Mouse (Mus musculus) ES-Bruce4 (cell line): ENCODE results near the gene Msrb1. TPM values are rescaled to one million over a fixed set of nuclear protein-coding genes. Genes with fewer than 3 reads are reported as not detected.
A peak's percentile ranks its signal among the peaks of the same experiment; 100 is the strongest.

Source experiments
- H3K27ac ChIP-seq: 2 replicates; pipeline ENCODE4 v1.5.1; 2012; ENCODE audit warnings: low read length, inconsistent platforms; ENCODE audit not compliant: insufficient read depth
- H3K27me3 ChIP-seq: 2 replicates; pipeline ENCODE4 v1.6.1; 2012; ENCODE audit warnings: mild to moderate bottlenecking, low read length, inconsistent platforms; ENCODE audit not compliant: control insufficient read depth, poor library complexity, insufficient read depth, severe bottlenecking
- H3K36me3 ChIP-seq: 2 replicates; pipeline ENCODE4 v1.6.1; 2012; ENCODE audit warnings: inconsistent platforms, mild to moderate bottlenecking, low read length, moderate library complexity; ENCODE audit not compliant: control insufficient read depth, poor library complexity, insufficient read depth, severe bottlenecking
- H3K4me1 ChIP-seq: one replicate; pipeline ENCODE4 v1.8.1; 2011; ENCODE audit warnings: low read length; ENCODE audit not compliant: control insufficient read depth, insufficient read depth
- H3K4me3 ChIP-seq: 2 replicates; pipeline ENCODE4 v1.5.1; 2011; ENCODE audit warnings: low read depth, mild to moderate bottlenecking, low read length
- H3K9ac ChIP-seq: 2 replicates; pipeline ENCODE4 v1.6.1; 2012; ENCODE audit warnings: low read depth, mild to moderate bottlenecking, inconsistent platforms; ENCODE audit not compliant: poor library complexity, severe bottlenecking
- H3K9me3 ChIP-seq: replicated peaks from 2 replicates; pipeline ENCODE4 v1.6.1; 2012; ENCODE audit warnings: mild to moderate bottlenecking, low read length, inconsistent platforms; ENCODE audit not compliant: control insufficient read depth, poor library complexity, insufficient read depth, severe bottlenecking
- CTCF ChIP-seq: IDR thresholded peaks from one replicate; pipeline ENCODE4 v1.8.1; 2011; ENCODE audit warnings: low read depth, low read length
- EP300 ChIP-seq: IDR thresholded peaks from 2 replicates; pipeline ENCODE4 v1.6.1; 2011; ENCODE audit warnings: low read depth, low read length; ENCODE audit not compliant: insufficient read depth
- POLR2A ChIP-seq: IDR thresholded peaks from one replicate; pipeline ENCODE4 v1.8.1; 2011; ENCODE audit warnings: low read length; ENCODE audit not compliant: insufficient read depth
- polyA plus RNA-seq: library from polyadenylated mRNA; stranded (reverse); fragments of >200 nt; gene quantifications from 2 replicates; pipeline ENCODE4 v1.2.4, GENCODE M21; 2011; ENCODE audit warnings: low read depth; ENCODE audit not compliant: missing spikeins, insufficient read depth, insufficient read length

The Msrb1 gene
- polyA plus RNA-seq, 1 experiment = 27.8 TPM

GRCm38 (mm10) chr17:24765016-24765905 is 28.8 kb downstream of the Msrb1 start:
- Histone ChIP-seq H3K27me3 (no peaks in the 10 kb centered on the region), H3K36me3 (no peaks in the 10 kb centered on the region), H3K9me3 (no peaks in the 10 kb centered on the region), H3K4me1 (no peaks in the 10 kb centered on the region), H3K4me3 (no peak overlapping the region), H3K27ac (no peak overlapping the region), H3K9ac (no peak overlapping the region)
- no peak for TF ChIP-seq POLR2A
- TF ChIP-seq EP300 = no peak
- TF ChIP-seq CTCF = no peak

GRCm38 (mm10) chr17:24766266-24766875 is 29.9 kb downstream of the Msrb1 start:
- Histone ChIP-seq H3K4me3 (no peak overlapping the region), H3K4me1 (no peaks in the 10 kb centered on the region), H3K36me3 (no peaks in the 10 kb centered on the region), H3K9ac (no peak overlapping the region), H3K27me3 (no peaks in the 10 kb centered on the region), H3K27ac (no peak overlapping the region), H3K9me3 (no peaks in the 10 kb centered on the region)
- TF ChIP-seq CTCF (no peak), POLR2A (no peak), EP300 (no peak)

GRCm38 (mm10) chr17:24769146-24769545 is 32.7 kb downstream of the Msrb1 start:
- Histone ChIP-seq H3K9me3 (no peaks in the 10 kb centered on the region), H3K27ac (no peak overlapping the region), H3K9ac (no peak overlapping the region), H3K4me1 (no peaks in the 10 kb centered on the region), H3K36me3 (no peaks in the 10 kb centered on the region), H3K4me3 (no peak overlapping the region), H3K27me3 (no peaks in the 10 kb centered on the region)
- TF ChIP-seq EP300 (no peak), CTCF (no peak), POLR2A (no peak)

GRCm38 (mm10) chr17:24773241-24773640 is 36.8 kb downstream of the Msrb1 start:
- H3K9me3 ChIP-seq = no peaks in the 10 kb centered on the region
- peaks cover 3% of the 10 kb centered on the region for H3K4me1 ChIP-seq
- H3K4me3 ChIP-seq = no peak overlapping the region
- H3K27ac ChIP-seq = no peak overlapping the region
- H3K27me3 ChIP-seq = no peaks in the 10 kb centered on the region
- H3K36me3 ChIP-seq = no peaks in the 10 kb centered on the region
- TF ChIP-seq EP300 (no peak), CTCF (peak; percentile 18)
- no peak overlapping the region for H3K9ac ChIP-seq

- Histone ChIP-seq H3K27ac (no peak overlapping the region), H3K4me3 (no peak overlapping the region), H3K4me1 (peaks cover 3% of the 10 kb centered on the region), H3K27me3 (no peaks in the 10 kb centered on the region), H3K36me3 (no peaks in the 10 kb centered on the region), H3K9me3 (no peaks in the 10 kb centered on the region), H3K9ac (no peak overlapping the region)
- no peak for TF ChIP-seq CTCF
- TF ChIP-seq POLR2A = no peak
- no peak for TF ChIP-seq EP300
Measured at GRCm38 (mm10) chr17:24775173-24775572, 38.7 kb downstream of the Msrb1 start.

- Histone ChIP-seq H3K4me3 (no peak overlapping the region), H3K27me3 (no peaks in the 10 kb centered on the region), H3K27ac (no peak overlapping the region), H3K4me1 (peaks cover 3% of the 10 kb centered on the region), H3K36me3 (no peaks in the 10 kb centered on the region), H3K9me3 (no peaks in the 10 kb centered on the region), H3K9ac (no peak overlapping the region)
- TF ChIP-seq POLR2A (no peak), CTCF (no peak), EP300 (no peak)
Measured at GRCm38 (mm10) chr17:24777073-24777472, 40.6 kb downstream of the Msrb1 start.
